Mouse (Mus musculus): Measurements from ENCODE around the gene Maats1.
"Not testable (repeated sequence)": the region's sequence is repeated elsewhere in the genome, so short reads cannot be mapped to it uniquely, and the experiment has no call there.

The Maats1 gene

GRCm38 (mm10) chr16:38347588-38347987 is 5.6 kb upstream of the Maats1 start:
- no peak for DNase-seq

GRCm38 (mm10) chr16:38346529-38347325 is 4.8 kb upstream of the Maats1 start, which contains the start of the genes Cox17 and Gm21987:
Gene Cox17 (plus strand): TSS chr16:38346991.
Gene Gm21987 (plus strand): TSS chr16:38347040.
- peak; percentile 91 for DNase-seq

DNA sequence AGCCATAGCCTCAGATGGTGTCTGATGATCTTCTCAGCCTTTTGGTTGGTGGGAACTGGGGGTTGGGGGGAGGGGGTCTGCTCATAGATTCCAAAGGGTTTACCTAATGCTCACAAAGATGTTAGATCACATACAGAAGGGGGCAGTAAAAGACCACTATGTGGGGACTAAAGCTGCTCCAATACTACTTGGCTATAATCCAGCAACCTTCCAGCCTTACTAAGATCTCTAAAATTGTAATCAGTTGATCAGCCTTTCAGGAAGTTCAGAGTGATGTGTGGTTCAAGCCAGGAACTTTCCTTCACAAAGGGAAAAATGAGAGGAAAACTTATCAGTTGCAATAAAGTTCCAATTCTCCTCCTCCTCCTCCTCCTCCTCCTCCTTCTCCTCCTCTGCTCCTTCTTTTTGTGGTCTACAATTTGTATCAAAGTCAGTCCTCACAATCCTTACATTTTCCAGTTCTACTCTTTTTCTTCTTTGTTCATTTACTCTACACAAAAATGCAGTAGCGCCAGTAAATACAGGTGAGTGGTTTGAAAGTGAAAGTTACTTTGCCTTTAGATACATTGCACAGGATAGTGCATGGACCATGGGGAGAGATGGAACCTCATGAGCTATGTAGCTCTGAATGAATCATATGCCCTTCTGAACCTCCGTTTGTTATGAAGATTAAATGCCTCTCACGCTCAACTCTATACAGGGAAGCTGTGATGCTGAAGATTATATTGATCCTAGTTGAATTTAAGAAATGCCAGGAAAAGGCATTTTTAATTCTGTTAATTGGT is 3.2 kb upstream of the Maats1 start:
- DNase-seq: no peak

DNA sequence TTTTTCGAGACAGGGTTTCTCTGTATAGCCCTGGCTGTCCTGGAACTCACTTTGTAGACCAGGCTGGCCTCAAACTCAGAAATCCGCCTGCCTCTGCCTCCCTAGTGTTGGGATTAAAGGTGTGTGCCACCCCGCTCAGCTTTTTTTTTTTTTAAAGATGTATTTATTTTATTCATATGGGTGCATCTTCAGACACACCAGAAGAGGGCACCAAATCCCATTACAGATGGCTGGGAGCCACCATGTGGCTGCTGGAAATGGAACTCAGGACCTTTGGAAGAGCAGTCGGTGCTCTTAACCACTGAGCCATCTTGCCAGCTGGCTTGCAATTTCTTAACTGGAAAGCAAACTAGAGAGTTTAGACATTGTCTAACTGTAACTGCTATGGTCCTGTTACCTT is 3.9 kb downstream of the Maats1 start:
- not testable (repeated sequence) for DNase-seq

DNA sequence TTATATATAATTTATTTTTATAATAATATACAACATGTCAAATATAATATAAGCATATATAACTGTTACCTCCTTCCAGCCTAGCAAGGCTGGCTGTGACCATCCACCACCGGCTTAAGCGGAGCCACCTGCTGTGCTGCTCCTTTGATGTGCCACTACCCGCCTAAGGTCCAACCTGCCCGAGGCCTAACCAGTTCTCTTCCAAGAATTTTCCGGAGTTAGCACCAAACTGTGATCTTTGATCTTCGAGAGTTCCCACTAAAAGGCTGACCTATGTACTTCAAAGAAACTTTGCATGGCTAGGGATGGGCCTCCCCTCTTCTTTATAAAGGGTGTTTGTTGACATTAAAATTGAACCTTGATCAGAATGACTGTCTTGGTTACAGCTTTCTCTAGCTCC is 7.5 kb downstream of the Maats1 start:
- DNase-seq: no peak

GRCm38 (mm10) chr16:38329340-38329739 is 12.6 kb downstream of the Maats1 start:
- DNase-seq: no peak

DNA sequence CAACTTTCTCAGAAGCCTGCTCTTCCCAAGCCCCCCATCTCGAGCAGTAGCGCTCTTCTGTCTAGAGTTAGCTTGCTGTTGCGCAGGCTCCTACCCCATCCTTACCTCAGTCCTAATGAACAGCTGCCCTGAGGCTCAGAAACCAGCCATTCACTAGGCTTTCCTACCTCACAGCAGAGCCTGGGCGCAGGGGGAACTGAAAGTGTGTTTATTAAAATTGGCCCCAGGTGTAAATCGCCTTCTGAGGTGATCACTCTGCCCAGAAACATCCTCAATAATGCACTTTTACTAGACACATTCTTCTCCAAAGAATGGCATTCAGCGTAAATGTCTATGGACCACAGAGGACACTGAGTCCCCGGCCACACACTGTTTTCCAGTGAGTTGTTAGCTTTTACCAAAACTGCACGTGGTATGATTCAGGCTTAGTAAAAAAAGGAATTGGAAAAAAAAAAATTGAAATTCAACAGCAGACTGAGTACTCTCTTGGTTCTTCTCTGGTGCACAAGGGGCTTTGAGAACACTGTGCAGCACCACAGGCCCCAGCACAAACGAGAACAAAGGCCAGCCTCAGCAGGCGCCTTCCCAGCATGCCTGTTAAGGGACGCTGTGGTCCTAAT is 15.1 kb downstream of the Maats1 start:
- DNase-seq: no peak

GRCm38 (mm10) chr16:38324311-38324710 is 17.6 kb downstream of the Maats1 start:
- DNase-seq: no peak

- DNase-seq: peak; percentile 78
Measured at GRCm38 (mm10) chr16:38321452-38321935, 20.4 kb downstream of the Maats1 start.

- DNase-seq: no peak
Measured at GRCm38 (mm10) chr16:38319087-38319486, 22.9 kb downstream of the Maats1 start.

DNA sequence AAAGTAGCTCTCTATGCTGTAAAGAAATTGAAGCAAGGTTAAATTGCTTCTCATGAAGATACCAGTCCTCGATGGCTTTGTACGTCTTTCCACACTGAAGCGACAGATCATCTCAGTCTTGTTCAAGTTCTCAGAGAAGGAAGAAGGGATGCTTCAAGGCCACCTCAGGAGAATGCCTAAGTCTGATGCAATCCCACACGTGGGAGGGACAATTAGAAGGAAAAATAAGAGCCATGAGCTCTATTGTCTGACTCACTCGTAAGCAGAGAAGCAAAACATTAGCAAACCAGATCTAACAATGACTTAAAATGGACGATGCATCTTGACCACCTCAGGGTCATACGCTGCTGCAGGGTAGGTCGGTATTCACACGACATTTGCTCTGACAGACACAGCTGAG is 23.5 kb downstream of the Maats1 start:
- no peak for DNase-seq

DNA sequence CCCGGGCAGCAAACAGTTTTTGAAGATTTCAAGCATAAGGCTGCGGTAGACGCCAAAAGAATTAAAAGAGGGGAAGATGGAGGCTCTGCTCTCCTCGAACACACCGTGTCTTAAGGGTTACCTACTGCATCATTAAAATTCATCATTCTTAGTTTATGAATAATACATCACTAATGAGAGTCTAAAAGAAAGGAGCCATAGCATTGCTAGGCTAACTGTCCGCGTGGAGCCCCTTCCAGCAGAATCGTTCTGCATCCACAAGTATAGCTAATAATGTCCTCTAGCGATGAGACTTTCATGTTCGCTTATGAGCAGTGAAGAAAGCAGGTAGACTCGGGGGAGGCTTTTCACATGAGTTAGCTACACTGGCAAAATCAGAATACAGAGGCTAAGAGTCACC is 33.7 kb downstream of the Maats1 start:
- no peak for DNase-seq

DNA sequence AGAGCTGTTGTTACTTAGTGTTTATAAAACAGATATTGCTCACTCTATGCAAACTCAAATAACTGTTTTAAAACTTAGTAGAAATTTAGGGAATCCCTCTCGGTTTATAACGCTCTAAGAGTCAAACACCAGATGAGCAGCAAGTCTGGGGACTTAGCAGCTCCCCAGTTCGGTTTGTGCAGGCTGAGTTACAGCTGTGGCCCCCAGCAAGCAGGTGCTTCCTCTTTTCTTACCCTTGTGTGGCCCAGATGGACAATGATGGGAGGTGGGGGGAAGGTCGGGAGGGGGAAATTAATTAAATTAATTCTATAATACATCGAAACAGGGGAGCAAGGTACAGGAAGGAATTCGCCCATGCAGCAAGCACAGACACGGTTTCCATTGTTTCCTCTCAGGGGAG is 34.3 kb downstream of the Maats1 start:
- DNase-seq: no peak

DNA sequence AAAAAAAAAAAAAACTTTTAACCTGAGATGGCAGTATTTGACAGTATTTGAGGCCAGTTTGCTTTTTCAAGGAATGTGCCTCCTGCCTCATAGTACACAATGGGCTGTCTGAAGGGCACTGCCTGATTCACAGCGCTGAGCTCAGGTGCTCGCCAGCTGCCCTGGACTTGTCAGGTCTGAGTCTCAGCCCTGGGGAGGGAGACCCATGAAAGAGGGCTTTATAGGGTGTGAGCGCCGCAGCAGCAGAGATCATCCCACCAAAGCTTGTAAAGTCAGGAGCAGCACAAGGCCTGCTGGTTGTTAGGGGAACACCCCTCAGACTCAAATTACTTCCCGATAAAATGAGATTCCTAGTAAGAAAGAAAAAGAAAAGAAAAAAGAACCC is 34.7 kb downstream of the Maats1 start:
- no peak for DNase-seq

- DNase-seq: peak; percentile 72
Measured at GRCm38 (mm10) chr16:38306571-38307220, 35.2 kb downstream of the Maats1 start.

DNA sequence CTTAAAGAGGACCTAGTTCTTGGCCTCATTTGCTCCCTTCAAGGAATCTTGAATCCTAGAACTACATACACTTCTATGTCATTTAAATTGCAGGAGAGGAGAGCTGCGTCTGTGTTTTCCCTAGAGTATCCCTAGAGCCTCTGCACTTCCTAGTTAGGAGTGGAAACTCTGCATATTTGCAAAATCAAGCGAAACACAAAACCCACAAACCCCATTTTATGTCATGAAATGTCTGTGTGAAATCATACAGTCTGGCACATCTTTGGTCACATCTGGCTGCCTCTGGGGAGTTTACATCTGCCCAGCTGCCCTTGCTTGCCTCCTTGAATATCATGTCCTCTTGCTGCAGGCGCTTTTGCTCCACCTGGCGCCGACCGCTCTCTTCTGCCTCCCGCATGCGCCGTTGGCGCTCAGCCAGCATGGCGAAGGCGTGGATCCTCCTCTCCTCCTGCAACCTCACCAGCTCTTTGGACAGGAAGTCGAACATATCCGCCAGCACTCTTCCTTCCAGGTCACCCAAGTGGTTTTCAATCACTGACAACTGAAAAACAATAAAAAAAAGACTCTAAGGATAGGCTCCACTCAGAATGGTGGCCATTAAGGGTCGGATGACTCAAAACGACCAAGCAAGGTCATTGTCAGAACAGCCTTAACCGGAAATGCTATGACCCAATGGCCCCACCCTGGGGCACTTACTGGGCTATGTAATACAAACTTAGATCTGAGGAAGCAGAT is 37.3 kb downstream of the Maats1 start:
- DNase-seq: no peak

DNA sequence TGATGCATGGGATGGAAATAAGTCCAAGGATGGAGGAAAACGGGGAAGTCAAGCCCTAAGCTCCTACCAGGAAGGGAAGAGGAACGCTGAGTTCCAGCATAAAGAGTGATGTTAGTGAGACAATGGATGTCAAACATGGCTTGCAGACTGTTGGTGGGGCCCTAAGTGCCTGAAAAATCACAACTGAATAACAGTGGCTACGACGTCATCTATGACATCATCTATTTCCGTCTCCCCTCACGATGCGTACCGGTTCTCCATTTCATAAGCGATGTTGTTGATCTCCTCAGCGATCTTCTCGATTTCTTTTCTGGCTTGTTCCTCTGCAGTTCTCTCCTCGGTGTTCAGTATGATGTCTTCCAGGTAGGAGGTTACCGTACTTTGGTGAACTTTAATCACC is 39.6 kb downstream of the Maats1 start:
- no peak for DNase-seq

- DNase-seq: no peak
Measured at GRCm38 (mm10) chr16:38298410-38298809, 43.5 kb downstream of the Maats1 start.

- no peak for DNase-seq
Measured at GRCm38 (mm10) chr16:38295349-38295930, 46.5 kb downstream of the Maats1 start.

DNA sequence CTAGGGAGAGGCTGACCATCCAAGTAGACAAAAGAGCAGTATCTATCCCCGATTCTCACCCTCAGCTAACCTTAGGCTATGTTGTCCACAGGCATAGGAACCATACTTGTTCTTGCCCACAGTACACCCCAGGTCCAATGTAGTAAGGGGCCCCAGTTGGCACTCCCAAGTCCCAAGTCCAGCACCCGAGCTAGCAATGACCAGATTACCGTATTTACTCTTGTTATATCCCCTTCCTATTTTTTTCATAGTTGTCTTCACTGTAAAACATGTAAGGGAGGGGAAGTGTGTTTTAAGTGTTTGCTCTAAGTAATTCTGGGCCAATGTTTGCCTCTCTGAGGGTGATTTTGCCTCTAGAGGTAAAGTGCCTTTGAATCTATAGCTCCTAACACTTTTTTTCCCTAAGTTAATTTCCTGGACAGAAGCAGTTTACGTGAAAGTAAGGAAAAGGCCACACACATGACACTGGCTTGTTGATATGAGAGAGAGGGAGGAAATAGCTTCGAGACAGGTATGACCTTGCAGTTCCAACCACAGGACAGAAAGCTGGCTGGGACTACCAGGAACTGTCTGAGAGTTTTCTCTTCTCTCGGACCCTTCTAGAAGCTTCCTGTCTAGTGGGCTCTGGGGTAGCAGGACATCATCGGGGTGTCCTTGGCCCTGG is 47.1 kb downstream of the Maats1 start, which contains the start of gene Nr1i2:
Gene Nr1i2 (minus strand): TSS at position 140 of the 664 bp plus-strand sequence.
- no peak for DNase-seq

GRCm38 (mm10) chr16:38290151-38290550 is 51.8 kb downstream of the Maats1 start:
- no peak for DNase-seq
